Mouse (Mus musculus): ENCODE measurements at regions not wholly inside any gene's neighbourhood (a gene's known extent, or its start where the extent isn't known, plus 50 kb on each side); places are given as distances from the start of the nearest gene placed in this dataset.

DNA sequence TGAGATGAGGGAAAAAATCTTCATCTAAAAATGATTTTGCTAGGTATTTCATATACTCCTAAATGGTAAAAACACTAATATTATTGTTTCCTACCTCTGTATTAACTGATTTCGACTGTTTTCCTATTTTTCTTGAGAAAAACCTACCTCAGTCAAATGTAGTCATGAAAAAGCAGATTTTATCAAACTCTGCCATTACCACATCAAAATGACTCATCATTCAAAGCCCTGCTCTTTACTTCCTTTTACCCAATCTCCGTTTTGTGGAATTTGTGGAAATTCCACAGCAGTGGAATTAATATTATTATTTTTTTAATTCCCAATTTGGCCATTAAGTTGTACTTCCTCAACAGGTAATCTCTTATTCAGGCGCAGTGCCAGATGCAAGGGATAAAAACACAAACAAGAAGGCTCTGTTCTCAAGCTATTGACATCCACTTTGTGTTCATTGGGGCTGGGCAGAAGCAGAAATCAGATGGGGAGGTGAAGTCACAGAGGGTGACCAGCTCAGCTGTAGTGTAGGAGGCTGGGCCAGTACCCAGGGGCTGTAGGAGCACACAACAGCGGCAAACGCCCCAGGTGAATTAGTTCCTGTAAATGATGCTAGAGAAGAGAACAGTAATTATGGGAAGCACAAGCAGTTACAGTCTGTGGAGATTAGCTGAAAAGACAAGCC is 138.2 kb upstream of the Mocs2 start:
- peak; percentile 3 for DNase-seq

DNA sequence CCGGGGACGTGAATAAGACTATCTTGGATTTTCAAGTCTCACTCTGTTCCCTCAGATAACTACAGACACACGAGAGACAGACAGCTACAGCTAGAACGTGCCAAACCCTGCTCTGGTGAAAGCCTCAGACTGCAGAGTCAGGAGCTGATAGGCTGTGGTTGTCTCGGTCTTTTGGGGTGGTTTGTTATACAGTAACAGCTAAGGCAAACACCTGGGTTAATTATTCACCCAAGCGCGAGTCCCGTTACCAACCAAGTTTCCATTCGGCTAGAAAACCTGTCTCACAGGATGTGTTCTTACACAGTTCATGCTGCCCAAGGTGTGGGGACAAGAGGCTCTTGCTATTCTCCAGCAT is 137.7 kb upstream of the Mocs2 start:
- DNase-seq: peak; percentile 65

- DNase-seq: peak; percentile 30
Observed at GRCm38 (mm10) chr13:114681196-114681595, 136.8 kb upstream of the Mocs2 start.

- DNase-seq: no peak
Observed at GRCm38 (mm10) chr13:114681887-114682286, 136.1 kb upstream of the Mocs2 start.

GRCm38 (mm10) chr13:114682891-114683290 is 135.1 kb upstream of the Mocs2 start:
- DNase-seq: no peak

DNA sequence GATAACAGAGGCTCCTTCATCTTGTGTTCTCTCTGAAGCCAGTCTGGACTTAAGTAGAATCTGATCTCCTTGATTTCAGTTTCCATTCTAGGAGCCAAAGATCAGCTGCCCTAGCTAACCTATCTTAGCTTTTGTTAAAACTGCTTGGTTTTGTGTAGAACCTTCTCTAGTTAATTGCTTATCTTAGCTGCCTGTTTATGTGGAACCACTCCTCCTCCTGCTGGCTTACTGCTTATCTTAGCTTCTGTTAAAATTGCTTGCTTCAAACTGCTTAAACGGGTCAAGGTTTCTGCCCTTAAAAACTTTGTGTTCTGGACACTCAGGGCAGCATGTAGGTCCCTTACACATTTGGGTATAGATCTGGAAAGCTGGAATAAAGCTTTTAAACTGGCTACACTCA is 133.7 kb upstream of the Mocs2 start:
- DNase-seq: no peak

- DNase-seq: no peak
Observed at GRCm38 (mm10) chr13:114685368-114685767, 132.7 kb upstream of the Mocs2 start.

- no peak for DNase-seq
Observed at GRCm38 (mm10) chr13:114712601-114713000, 105.4 kb upstream of the Mocs2 start.

GRCm38 (mm10) chr13:114719771-114720170 is 98.3 kb upstream of the Mocs2 start:
- peak; percentile 31 for DNase-seq

DNA sequence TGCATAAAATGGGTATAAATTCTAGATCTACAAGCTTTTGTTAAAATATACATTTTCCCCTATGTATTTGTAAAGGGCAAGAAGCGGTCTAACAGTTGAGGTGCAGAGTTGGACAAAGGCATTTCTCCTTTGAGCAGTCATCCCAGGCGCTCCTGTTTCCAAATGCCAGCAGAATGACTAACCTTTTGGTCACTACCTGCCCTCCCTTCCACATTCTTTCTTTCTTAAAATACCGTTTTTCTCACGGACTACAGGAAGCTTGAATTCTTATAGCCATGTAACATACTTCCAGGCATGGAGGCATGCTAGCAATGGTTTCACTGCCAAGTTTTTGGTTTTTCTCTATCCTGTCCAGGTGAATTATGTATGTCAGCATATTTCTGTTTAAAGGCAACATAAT is 91.2 kb upstream of the Mocs2 start:
- DNase-seq: no peak

- no peak for DNase-seq
Observed at GRCm38 (mm10) chr13:114735066-114735465, 83.0 kb upstream of the Mocs2 start.

DNA sequence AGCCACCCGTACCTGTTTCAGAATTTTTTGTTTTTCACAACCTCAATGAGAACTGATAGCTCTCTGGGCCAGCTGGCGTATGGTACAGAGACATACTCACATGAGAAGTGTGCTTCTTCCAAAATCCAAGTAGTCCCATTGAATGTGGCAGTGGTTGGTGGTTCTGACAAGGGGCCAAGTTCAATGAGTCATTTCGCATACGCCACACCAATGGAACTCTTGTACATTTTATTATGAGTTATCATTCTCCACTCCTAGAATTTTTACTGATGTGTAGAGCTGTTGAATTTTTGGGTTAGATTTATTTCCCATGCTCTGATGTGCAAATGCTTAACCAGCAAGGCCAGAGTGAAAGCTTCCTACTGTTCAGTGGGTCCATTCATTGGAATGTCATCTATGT is 82.0 kb upstream of the Mocs2 start:
- no peak for DNase-seq

- peak; percentile 58 for DNase-seq
Observed at GRCm38 (mm10) chr13:114742534-114742933, 75.5 kb upstream of the Mocs2 start.

GRCm38 (mm10) chr13:114745814-114746213 is 72.2 kb upstream of the Mocs2 start:
- no peak for DNase-seq

GRCm38 (mm10) chr13:114757459-114757858 is 60.6 kb upstream of the Mocs2 start:
- peak; percentile 55 for DNase-seq

GRCm38 (mm10) chr13:114759886-114760285 is 58.1 kb upstream of the Mocs2 start:
- no peak for DNase-seq

GRCm38 (mm10) chr13:114760901-114761300 is 57.1 kb upstream of the Mocs2 start:
- DNase-seq: peak; percentile 43

Measured in lung, postnatal 36 days (tissue).